Mouse (Mus musculus) adrenal gland, adult 10 weeks (tissue): ENCODE results near the gene Gm16485. TPM values are rescaled to one million over a fixed set of nuclear protein-coding genes. Genes with fewer than 3 reads are reported as not detected.

ENCODE experiments used
- polyA plus RNA-seq: library from polyadenylated mRNA; stranded (reverse); fragments of 350-450 nt; fragmentation: Illumina TruSeq; extraction: RNeasy Lipid Tissue Mini Kit (QIAGEN cat#74804); gene quantifications from one replicate; pipeline ENCODE4 v1.2.3, GENCODE M21; 2014; ENCODE audit warnings: low read depth, low replicate concordance

The Gm16485 gene
- polyA plus RNA-seq: 0.29 TPM

DNA sequence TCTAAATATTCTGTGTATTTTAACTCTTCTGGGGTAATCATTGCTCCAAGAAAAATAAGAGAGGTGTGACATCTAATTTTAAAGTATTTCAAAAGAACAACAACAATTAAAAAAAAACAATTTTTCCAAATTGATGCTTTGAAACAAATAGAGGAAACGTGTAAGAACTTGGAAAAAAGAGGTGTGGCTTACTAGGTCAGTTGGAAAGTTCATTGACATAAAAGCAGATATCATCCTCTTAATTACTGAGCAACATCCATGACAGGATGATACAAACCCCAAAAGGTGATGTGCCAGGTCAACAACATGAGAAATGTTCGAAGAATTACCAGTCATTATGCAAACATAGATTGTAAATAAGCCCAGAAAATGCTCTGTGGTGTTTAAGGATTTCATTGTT is at the start of gene Gm16485:
TSS of gene Gm16485 (plus strand) at position 301 of the 400 bp plus-strand sequence.

Other genes starting within 250 kb of the Gm16485 start
- 1.0 TPM for gene Pgr, start 72.0 kb upstream of the Gm16485 start, polyA plus RNA-seq